Mouse (Mus musculus) heart, embryonic 15.5 days (tissue): ENCODE results near the gene Hira. TPM values are rescaled to one million over a fixed set of nuclear protein-coding genes. Genes with fewer than 3 reads are reported as not detected.
"Not testable (repeated sequence)": the region's sequence is repeated elsewhere in the genome, so short reads cannot be mapped to it uniquely, and the experiment has no call there.

ENCODE experiments used
- ATAC-seq: fragments of 200-750 bp; cut with Nextera tagmentation; replicated peaks from 2 replicates; pipeline ENCODE4 v1.8.0; 2017; ENCODE audit warnings: low read depth, moderate TSS enrichment; ENCODE audit not compliant: insufficient number of reproducible peaks, insufficient read depth, low FRiP score
- H3K27ac ChIP-seq: fragments of 300-500 bp; sonication (generic); 2 replicates; pipeline ENCODE4 v1.5.1; 2015; ENCODE audit warnings: mild to moderate bottlenecking, inconsistent platforms
- H3K27me3 ChIP-seq: fragments of 300-500 bp; sonication (generic); 2 replicates; pipeline ENCODE4 v1.6.1; 2015; ENCODE audit warnings: inconsistent platforms
- H3K36me3 ChIP-seq: fragments of 300-500 bp; sonication (generic); 2 replicates; pipeline ENCODE4 v1.6.1; 2015; ENCODE audit warnings: mild to moderate bottlenecking, inconsistent platforms
- H3K4me1 ChIP-seq: fragments of 300-500 bp; sonication (generic); replicated peaks from 2 replicates; pipeline ENCODE4 v1.6.1; 2015; ENCODE audit warnings: inconsistent platforms
- H3K4me2 ChIP-seq: fragments of 300-500 bp; sonication (generic); 2 replicates; pipeline ENCODE4 v1.6.1; 2015; ENCODE audit warnings: inconsistent platforms, mild to moderate bottlenecking, moderate library complexity
- H3K4me3 ChIP-seq: fragments of 300-500 bp; sonication (generic); 2 replicates; pipeline ENCODE4 v1.5.1; 2015; ENCODE audit warnings: mild to moderate bottlenecking, inconsistent platforms
- H3K9ac ChIP-seq: fragments of 300-500 bp; sonication (generic); 2 replicates; pipeline ENCODE4 v1.6.1; 2015; ENCODE audit warnings: mild to moderate bottlenecking, inconsistent platforms
- H3K9me3 ChIP-seq: fragments of 300-500 bp; sonication (generic); replicated peaks from 2 replicates; pipeline ENCODE4 v1.6.1; 2016; ENCODE audit warnings: inconsistent platforms
- WGBS: fragments of 180-500 bp; shearing (Covaris S2); methylation state at CpG from one replicate; pipeline ENCODE4 v1.1.7; 2015; ENCODE audit warnings: mixed read lengths; 5-methylcytosine and 5-hydroxymethylcytosine counted together
- polyA plus RNA-seq: library from polyadenylated mRNA; unstranded; fragments of >200 nt; fragmentation: Nextera tagmentation; extraction: Ambion mirVana; gene quantifications from 2 replicates; pipeline ENCODE4 v1.2.1, GENCODE M21; 2015

Gene Hira
- polyA plus RNA-seq, 1 experiment from 2014 or later: 9.5 TPM

GRCm38 (mm10) chr16:18976315-18976714, 99.5 kb downstream of the Hira start:
- Histone ChIP-seq H3K9me3 (no peaks in the 10 kb centered on the region), H3K4me3 (0 out of 2 replicates have a peak overlapping the region, but pooled peaks have one; percentile 8), H3K9ac (no peak overlapping the region), H3K4me2 (peak overlapping the region; percentile 25), H3K36me3 (no peaks in the 10 kb centered on the region), H3K27me3 (no peaks in the 10 kb centered on the region), H3K4me1 (peaks cover 5% of the 10 kb centered on the region), H3K27ac (no peak overlapping the region)
- ATAC-seq: 0 out of 2 replicates have a peak, but pooled peaks have one; percentile 2
- 73% methylated on average over 22 of the region's 23 CpGs for WGBS

DNA sequence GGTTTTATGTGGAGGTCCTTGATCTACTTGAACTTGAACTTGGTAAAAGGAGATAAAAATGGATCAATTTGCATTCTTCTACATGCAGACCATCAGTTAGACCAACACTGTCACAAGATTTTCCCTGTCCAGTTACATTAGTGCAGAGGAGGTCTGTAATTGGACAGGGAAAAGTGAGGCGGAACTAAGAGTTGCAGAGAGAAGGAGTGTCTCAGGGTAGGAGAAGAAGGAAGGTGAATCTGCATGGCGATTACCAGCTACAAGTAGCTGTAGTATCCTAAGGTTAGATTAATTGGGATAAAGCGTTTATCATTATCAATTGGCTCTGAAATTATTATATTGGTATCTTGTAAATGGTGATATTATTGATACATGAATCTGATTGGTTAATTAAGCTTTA, 109.5 kb downstream of the Hira start:
- Histone ChIP-seq H3K27ac (no peak overlapping the region), H3K9ac (no peak overlapping the region), H3K27me3 (no peaks in the 10 kb centered on the region), H3K4me1 (no peaks in the 10 kb centered on the region), H3K4me3 (no peak overlapping the region), H3K4me2 (no peak overlapping the region), H3K36me3 (no peaks in the 10 kb centered on the region), H3K9me3 (no peaks in the 10 kb centered on the region)
- no peak for ATAC-seq
- WGBS: 80% methylated on average over 3 of the region's 3 CpGs

DNA sequence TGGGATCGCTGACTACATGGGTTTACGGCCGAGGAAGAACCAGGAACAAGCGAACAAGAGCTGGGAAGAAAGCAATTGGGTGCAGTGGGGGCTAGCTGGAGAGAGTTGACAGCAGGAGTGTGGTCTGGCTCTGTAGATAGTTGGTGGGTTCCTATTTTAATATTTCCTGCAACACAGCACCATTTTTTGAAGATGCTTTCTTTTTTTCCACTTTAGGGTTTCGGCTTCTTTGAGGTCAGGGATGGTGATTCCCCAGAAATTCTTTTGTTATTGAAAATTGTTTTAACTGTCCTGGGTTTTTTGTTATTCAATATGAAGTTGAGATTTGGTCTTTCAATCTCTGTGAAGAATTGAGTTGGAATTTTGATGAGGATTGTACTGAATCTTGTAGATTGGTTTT, 110.0 kb downstream of the Hira start:
- Histone ChIP-seq H3K9me3 (no peaks in the 10 kb centered on the region), H3K4me2 (no peak overlapping the region), H3K9ac (no peak overlapping the region), H3K27ac (no peak overlapping the region), H3K36me3 (no peaks in the 10 kb centered on the region), H3K4me3 (no peak overlapping the region), H3K27me3 (no peaks in the 10 kb centered on the region), H3K4me1 (no peaks in the 10 kb centered on the region)
- no peak for ATAC-seq
- 88% methylated on average over 5 of the region's 5 CpGs for WGBS

DNA sequence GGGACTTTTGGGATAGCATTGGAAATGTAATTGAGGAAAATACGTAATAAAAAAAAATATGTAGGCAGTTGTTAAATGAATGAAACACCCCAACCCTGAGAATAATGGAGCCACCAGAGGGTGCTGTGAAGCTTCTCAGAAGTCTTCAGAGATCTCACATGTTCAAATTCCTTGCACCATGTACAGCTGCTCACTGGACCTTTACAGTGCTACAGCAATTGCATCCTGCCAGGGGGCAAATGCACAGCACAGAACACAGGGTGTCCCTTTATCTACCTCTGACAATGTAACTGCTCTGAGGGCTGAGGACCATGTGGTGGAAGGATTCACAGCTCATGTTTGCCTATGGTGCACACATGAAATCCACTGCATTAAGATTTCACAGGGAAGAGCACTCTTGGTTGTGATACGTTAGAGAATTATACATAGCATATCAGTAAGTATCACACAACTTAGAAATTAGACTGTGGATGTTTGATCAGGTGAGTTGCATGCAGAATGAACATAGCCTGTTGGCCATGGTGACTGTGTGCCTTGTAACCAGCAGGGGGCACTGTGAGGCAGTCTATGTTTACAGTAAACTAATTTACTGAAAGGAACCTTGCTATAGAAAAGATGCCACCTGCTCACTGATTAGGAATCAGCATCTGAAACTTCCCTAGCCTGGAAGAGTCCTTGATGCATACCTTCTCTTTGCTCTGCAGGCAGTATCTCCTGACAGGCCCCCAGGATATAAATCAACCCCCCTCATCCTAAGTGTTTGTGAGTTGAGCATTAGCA, 126.0 kb downstream of the Hira start:
- H3K9me3 ChIP-seq, H3K4me3 ChIP-seq, H3K4me1 ChIP-seq, H3K9ac ChIP-seq, H3K27me3 ChIP-seq, H3K27ac ChIP-seq, ATAC-seq, H3K4me2 ChIP-seq, H3K36me3 ChIP-seq: not testable (repeated sequence)
- 39% methylated on average over 2 of the region's 2 CpGs for WGBS

DNA sequence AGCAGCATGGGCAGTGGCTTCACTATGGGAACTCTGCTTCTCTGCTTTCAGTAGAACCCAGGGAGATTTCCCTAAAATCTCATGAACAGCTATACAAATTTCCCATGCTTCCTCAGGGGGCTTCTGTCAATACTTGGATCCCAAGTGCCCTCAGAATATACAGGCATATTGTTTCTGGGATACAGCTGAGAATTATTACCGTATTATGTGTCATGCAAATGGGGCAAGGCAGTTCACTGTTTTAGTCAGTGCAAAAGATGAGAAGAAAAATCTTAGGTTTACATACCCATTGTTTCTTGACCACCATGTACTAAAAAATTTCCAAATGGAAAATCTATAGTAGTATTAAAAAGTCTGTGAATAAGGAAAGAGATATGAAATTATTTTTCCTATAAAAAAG, 126.9 kb downstream of the Hira start:
- H3K27ac ChIP-seq: no peak overlapping the region
- H3K4me2 ChIP-seq: no peak overlapping the region
- no peak for ATAC-seq
- no peak overlapping the region for H3K4me3 ChIP-seq
- no peaks in the 10 kb centered on the region for H3K4me1 ChIP-seq
- H3K36me3 ChIP-seq: no peaks in the 10 kb centered on the region
- no peaks in the 10 kb centered on the region for H3K27me3 ChIP-seq
- WGBS: 85% methylated on average over 1 of the region's 1 CpGs
- no peak overlapping the region for H3K9ac ChIP-seq
- no peaks in the 10 kb centered on the region for H3K9me3 ChIP-seq

GRCm38 (mm10) chr16:19005298-19005697, 128.5 kb downstream of the Hira start:
- no peak for ATAC-seq
- H3K9ac ChIP-seq: no peak overlapping the region
- no peak overlapping the region for H3K27ac ChIP-seq
- H3K36me3 ChIP-seq: no peaks in the 10 kb centered on the region
- WGBS: 60% methylated on average over 3 of the region's 3 CpGs
- no peak overlapping the region for H3K4me3 ChIP-seq
- H3K4me2 ChIP-seq: no peak overlapping the region
- H3K27me3 ChIP-seq: no peaks in the 10 kb centered on the region
- no peaks in the 10 kb centered on the region for H3K9me3 ChIP-seq
- no peaks in the 10 kb centered on the region for H3K4me1 ChIP-seq

DNA sequence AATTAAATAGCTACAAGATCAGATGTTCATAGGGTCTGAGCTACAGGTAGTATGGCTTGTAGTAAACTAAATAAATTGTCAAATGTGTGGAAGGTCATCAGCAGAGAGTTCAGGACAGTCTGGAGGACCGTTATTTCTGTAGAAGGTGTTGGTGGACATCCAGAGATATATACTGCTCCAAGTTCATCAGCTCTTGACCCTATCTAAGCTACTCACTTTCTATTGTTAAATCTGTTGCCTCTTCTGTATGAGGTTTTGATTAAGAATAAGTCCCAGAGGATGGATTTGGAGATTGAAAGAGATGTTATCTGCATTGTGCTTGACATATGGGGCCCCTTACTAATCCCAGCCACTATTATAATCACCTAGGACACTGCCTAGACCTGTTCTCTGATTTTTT, 129.9 kb downstream of the Hira start:
- Histone ChIP-seq H3K4me1 (no peaks in the 10 kb centered on the region), H3K27me3 (no peaks in the 10 kb centered on the region), H3K36me3 (no peaks in the 10 kb centered on the region), H3K27ac (no peak overlapping the region), H3K4me3 (no peak overlapping the region), H3K9me3 (no peaks in the 10 kb centered on the region), H3K9ac (no peak overlapping the region), H3K4me2 (no peak overlapping the region)
- no peak for ATAC-seq
- 64% methylated on average over 1 of the region's 1 CpGs for WGBS

- not testable (repeated sequence) for H3K4me2 ChIP-seq, H3K4me3 ChIP-seq, H3K27ac ChIP-seq, ATAC-seq, H3K27me3 ChIP-seq, H3K9ac ChIP-seq, H3K36me3 ChIP-seq, H3K4me1 ChIP-seq, H3K9me3 ChIP-seq
- WGBS: 65% methylated on average over 1 of the region's 1 CpGs
Measured at GRCm38 (mm10) chr16:19007186-19007591, 130.4 kb downstream of the Hira start.

GRCm38 (mm10) chr16:19010710-19011109, 133.9 kb downstream of the Hira start:
- Histone ChIP-seq H3K4me1 (no peaks in the 10 kb centered on the region), H3K27me3 (no peaks in the 10 kb centered on the region), H3K27ac (no peak overlapping the region), H3K4me3 (no peak overlapping the region), H3K4me2 (no peak overlapping the region), H3K9me3 (no peaks in the 10 kb centered on the region), H3K9ac (no peak overlapping the region), H3K36me3 (no peaks in the 10 kb centered on the region)
- no peak for ATAC-seq
- WGBS: 57% methylated on average over 2 of the region's 2 CpGs

- H3K4me2 ChIP-seq: no peak overlapping the region
- H3K27me3 ChIP-seq: no peaks in the 10 kb centered on the region
- WGBS: 68% methylated on average over 1 of the region's 1 CpGs
- H3K4me3 ChIP-seq: no peak overlapping the region
- no peaks in the 10 kb centered on the region for H3K36me3 ChIP-seq
- no peak overlapping the region for H3K27ac ChIP-seq
- no peak for ATAC-seq
- no peak overlapping the region for H3K9ac ChIP-seq
- no peaks in the 10 kb centered on the region for H3K4me1 ChIP-seq
- H3K9me3 ChIP-seq: no peaks in the 10 kb centered on the region
Measured at GRCm38 (mm10) chr16:19013550-19013949, 136.7 kb downstream of the Hira start.

DNA sequence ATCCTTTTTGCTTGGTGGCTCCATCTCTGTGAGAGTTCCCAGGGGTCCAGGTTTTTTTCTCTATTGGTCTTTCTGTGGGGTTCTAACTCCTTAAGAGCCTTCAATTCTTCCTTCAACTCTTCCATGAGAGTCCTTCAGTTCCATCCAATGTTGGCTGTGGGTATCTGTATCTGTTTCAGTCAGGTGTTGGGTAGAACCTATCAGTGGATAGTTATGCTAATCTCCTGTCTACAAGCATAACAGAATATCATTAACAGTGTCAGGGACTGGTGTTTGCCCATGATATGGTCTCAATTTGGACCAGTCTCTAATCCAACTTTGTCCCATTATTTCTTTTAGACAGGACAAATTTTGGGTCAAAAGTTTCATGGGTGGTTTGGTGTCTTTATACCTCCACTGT, 137.8 kb downstream of the Hira start:
- Histone ChIP-seq H3K4me1 (no peaks in the 10 kb centered on the region), H3K36me3 (no peaks in the 10 kb centered on the region), H3K9me3 (no peaks in the 10 kb centered on the region), H3K27ac (no peak overlapping the region), H3K27me3 (no peaks in the 10 kb centered on the region), H3K4me3 (no peak overlapping the region), H3K4me2 (no peak overlapping the region), H3K9ac (no peak overlapping the region)
- no peak for ATAC-seq
